ENCODE assay signal across 9 mouse cellular contexts in the genomic region with DNA sequence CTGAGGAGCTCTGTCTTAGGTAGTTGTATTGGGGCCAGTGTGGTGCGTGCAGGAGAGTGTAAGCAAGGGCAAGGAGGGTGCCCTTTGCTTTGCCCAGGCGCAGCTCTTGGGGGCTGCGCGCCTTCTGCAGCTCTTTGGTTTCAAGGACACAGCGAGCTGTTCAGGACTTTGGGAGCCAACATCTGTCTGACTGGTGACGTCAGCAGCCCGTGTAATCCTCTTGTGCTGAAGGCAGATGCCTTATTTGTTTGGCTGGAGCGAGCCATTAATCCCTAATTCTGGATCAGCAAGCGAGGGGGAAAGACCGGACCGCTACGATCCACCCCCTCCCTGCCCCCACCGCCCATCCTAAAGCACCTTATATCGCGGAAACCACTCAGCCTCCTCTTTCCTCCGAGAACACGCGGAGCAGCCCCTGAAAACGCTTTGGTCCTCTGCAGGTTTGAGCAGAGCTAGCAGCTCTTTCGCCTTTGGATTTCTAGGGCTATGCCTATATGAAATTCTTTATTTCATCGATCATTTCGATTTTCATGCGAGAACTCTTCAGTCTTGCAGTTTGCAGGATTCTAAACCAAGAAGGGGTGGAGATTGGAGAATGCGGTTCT.
DNase-seq lines count a peak whose midpoint lies in the region; ATAC-seq and TF ChIP-seq lines count a peak whose summit lies in the region.
"Had no signal": no experiment of that assay in that cellular context is flagged by ENCODE, and none has a peak within 500 bp of the region (broad histone marks: within the 10 kb centered on the region; RNA-seq: fewer than 3 reads in every experiment).

No protein-coding gene starts in this region.

- no peak overlapping the region for H3K9ac ChIP-seq in heart, embryonic 12.5 days
- no peak overlapping the region for H3K9ac ChIP-seq in heart, adult 2 months (ENCODE audit: low read depth, low read length)
- peak overlapping the region; percentile 84 for H3K9ac ChIP-seq in hindbrain, embryonic 16.5 days (ENCODE audit: low read depth, low read length)
- H3K9ac ChIP-seq in midbrain, embryonic 14.5 days (replicated peaks; ENCODE audit: low read length), result peak overlapping the region; percentile 100

- no peak for TF ChIP-seq EP300 in heart, adult 2 months (IDR thresholded peaks at IDR 0.05; ENCODE audit: insufficient read depth, low read depth, low read length)

- no peaks in the 10 kb centered on the region for H3K9me3 ChIP-seq in heart, embryonic 12.5 days (replicated peaks)
- H3K9me3 ChIP-seq in hindbrain, embryonic 16.5 days (ENCODE audit: control insufficient read depth, low read length), result no peaks in the 10 kb centered on the region
- H3K9me3 ChIP-seq in midbrain, embryonic 14.5 days (ENCODE audit: control insufficient read depth, low read length), result no peaks in the 10 kb centered on the region

- no peak for ATAC-seq in heart, embryonic 12.5 days (ENCODE audit: insufficient number of reproducible peaks, low FRiP score)
- peak; percentile 80 for ATAC-seq in hindbrain, embryonic 16.5 days
- peak; percentile 73 for ATAC-seq in midbrain, embryonic 14.5 days (ENCODE audit: low FRiP score, low TSS enrichment)
- ATAC-seq in megakaryocyte, adult 5-6 weeks (ENCODE audit: poor library complexity, severe bottlenecking), result no peak

- peaks cover 79% of the 10 kb centered on the region for H3K27me3 ChIP-seq in heart, embryonic 12.5 days (replicated peaks)
- peaks cover 15% of the 10 kb centered on the region for H3K27me3 ChIP-seq in heart, adult 2 months (ENCODE audit: control insufficient read depth, insufficient read depth, low read length)
- H3K27me3 ChIP-seq in hindbrain, embryonic 16.5 days (replicated peaks; ENCODE audit: control insufficient read depth, insufficient read depth, low read length), result no peaks in the 10 kb centered on the region
- no peaks in the 10 kb centered on the region for H3K27me3 ChIP-seq in midbrain, embryonic 14.5 days (ENCODE audit: control insufficient read depth, insufficient read depth, low read length)

- DNase-seq in heart, adult 2 months, result no peak
- peak; percentile 69 for DNase-seq in embryo, embryonic 9.5 days (ENCODE audit: extremely low spot score)
- peak; percentile 94 for DNase-seq in midbrain, embryonic 14.5 days
- DNase-seq in lung, postnatal 25 days (ENCODE audit: low spot score), result no peak
- DNase-seq in adipocyte (ENCODE audit: low spot score), result no peak

- no peak overlapping the region for H3K27ac ChIP-seq in heart, embryonic 12.5 days (ENCODE audit: poor library complexity, severe bottlenecking)
- H3K27ac ChIP-seq in heart, adult 2 months, result no peak overlapping the region
- H3K27ac ChIP-seq in hindbrain, embryonic 16.5 days (ENCODE audit: low read depth, low read length), result peak overlapping the region; percentile 97
- peak overlapping the region; percentile 100 for H3K27ac ChIP-seq in midbrain, embryonic 14.5 days (replicated peaks; ENCODE audit: low read depth, low read length)

- H3K36me3 ChIP-seq in heart, embryonic 12.5 days, result no peaks in the 10 kb centered on the region
- no peaks in the 10 kb centered on the region for H3K36me3 ChIP-seq in heart, adult 2 months (ENCODE audit: control insufficient read depth, insufficient read depth, low read length)
- no peaks in the 10 kb centered on the region for H3K36me3 ChIP-seq in hindbrain, embryonic 16.5 days (ENCODE audit: control insufficient read depth, insufficient read depth, low read length)
- peaks cover 33% of the 10 kb centered on the region for H3K36me3 ChIP-seq in midbrain, embryonic 14.5 days (ENCODE audit: control insufficient read depth, insufficient read depth, low read length)

- intact Hi-C loops in heart, adult 2 months (cut with DNase I), result loop anchor here (10.0 kb wide), 1 partner anchor 979 kb away; no protein-coding TSS in a partner anchor

- no peaks in the 10 kb centered on the region for H3K79me2 ChIP-seq in heart, adult 2 months (replicated peaks; ENCODE audit: control insufficient read depth, insufficient read depth, low read length)

- TF ChIP-seq CTCF in heart, adult 2 months (IDR thresholded peaks at IDR 0.05), result no peak

- peaks cover 15% of the 10 kb centered on the region for H3K4me1 ChIP-seq in heart, embryonic 12.5 days (replicated peaks)
- H3K4me1 ChIP-seq in heart, adult 2 months (ENCODE audit: control insufficient read depth, insufficient read depth, low read length), result no peaks in the 10 kb centered on the region
- no peaks in the 10 kb centered on the region for H3K4me1 ChIP-seq in hindbrain, embryonic 16.5 days (ENCODE audit: control insufficient read depth, insufficient read depth, low read depth, low read length)
- peaks cover 1% of the 10 kb centered on the region for H3K4me1 ChIP-seq in midbrain, embryonic 14.5 days (ENCODE audit: control insufficient read depth, insufficient read depth, low read length)

- TF ChIP-seq POLR2A in heart, adult 2 months (IDR thresholded peaks at IDR 0.05; ENCODE audit: insufficient read depth, low read depth, low read length), result no peak

- peak overlapping the region; percentile 80 for H3K4me2 ChIP-seq in heart, embryonic 12.5 days
- H3K4me2 ChIP-seq in hindbrain, embryonic 16.5 days (ENCODE audit: low read length), result peak overlapping the region; percentile 84
- peak overlapping the region; percentile 97 for H3K4me2 ChIP-seq in midbrain, embryonic 14.5 days (ENCODE audit: low read length)

- peak overlapping the region; percentile 44 for H3K4me3 ChIP-seq in heart, embryonic 12.5 days
- H3K4me3 ChIP-seq in heart, adult 2 months, result no peak overlapping the region
- H3K4me3 ChIP-seq in hindbrain, embryonic 16.5 days (ENCODE audit: low read length), result peak overlapping the region; percentile 65
- peak overlapping the region; percentile 94 for H3K4me3 ChIP-seq in midbrain, embryonic 14.5 days (replicated peaks; ENCODE audit: low read depth, low read length)
- H3K4me3 ChIP-seq: megakaryocyte, embryonic 14.5 days had no signal

- under 1% methylated on average over 24 of the region's 24 CpGs for WGBS in heart, embryonic 12.5 days
- 2% methylated on average over 24 of the region's 24 CpGs for WGBS in heart, adult 2 months
- WGBS in hindbrain, embryonic 16.5 days, result under 1% methylated on average over 24 of the region's 24 CpGs
- under 1% methylated on average over 24 of the region's 24 CpGs for WGBS in midbrain, embryonic 14.5 days

Comparison
In these comparisons a context has a peak if more than half of its experiments do, and no peak if none do; other contexts are left out.
1. ATAC-seq: peak in hindbrain, embryonic 16.5 days (single experiment) and midbrain, embryonic 14.5 days (single experiment); none in heart, embryonic 12.5 days (single experiment) and megakaryocyte, adult 5-6 weeks (single experiment).
2. H3K27ac ChIP-seq: peak in hindbrain, embryonic 16.5 days (single experiment) and midbrain, embryonic 14.5 days (single experiment); none in heart, embryonic 12.5 days (single experiment) and heart, adult 2 months (single experiment).
3. H3K9ac ChIP-seq: peak in hindbrain, embryonic 16.5 days (single experiment) and midbrain, embryonic 14.5 days (single experiment); none in heart, embryonic 12.5 days (single experiment) and heart, adult 2 months (single experiment).
4. DNase-seq: peak in embryo, embryonic 9.5 days (single experiment) and midbrain, embryonic 14.5 days (single experiment); none in heart, adult 2 months (0 of 2), lung, postnatal 25 days (single experiment) and adipocyte (single experiment).
5. Peak in every context shown above with its lines, with median percentiles within 50 percentile points of each other: H3K4me2 ChIP-seq.